Comparison of ENCODE assay signal across 23 mouse cellular contexts in the genomic region with DNA sequence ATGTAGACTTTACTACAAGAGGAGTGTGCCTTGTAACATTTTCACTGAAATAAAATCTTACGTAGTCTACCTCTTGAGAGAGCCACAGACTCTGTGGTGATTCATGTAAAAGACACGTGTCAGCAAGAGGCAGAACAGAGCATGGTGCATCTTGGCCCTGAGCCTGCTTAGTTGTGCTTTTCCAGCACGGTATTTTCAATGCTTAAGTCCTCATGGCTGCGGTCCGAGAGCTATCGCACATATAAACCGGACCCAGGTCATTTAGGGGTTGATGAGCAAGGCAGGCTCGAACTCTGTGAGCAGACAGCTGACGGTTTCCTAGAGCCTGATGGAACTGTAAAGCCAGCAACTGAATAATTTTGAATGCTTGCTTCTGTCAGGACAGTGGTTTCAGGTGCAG.
DNase-seq lines count a peak whose midpoint lies in the region; ATAC-seq lines count a peak whose summit lies in the region.
"Had no signal": no experiment of that assay in that cellular context is flagged by ENCODE, and none has a peak within 500 bp of the region (broad histone marks: within the 10 kb centered on the region; RNA-seq: fewer than 3 reads in every experiment).

No protein-coding gene starts in this region.

- H3K9me3 ChIP-seq in heart, embryonic 11.5 days (replicated peaks; ENCODE audit: control insufficient read depth, low read length): no peaks in the 10 kb centered on the region
- H3K9me3 ChIP-seq: embryonic facial prominence, embryonic 15.5 days; midbrain, embryonic 13.5 days; neural tube, embryonic 12.5 days had no signal

- no peak for DNase-seq in frontal cortex, adult 2 months (ENCODE audit: extremely low spot score in 1 of 2, low spot score in 1 of 2)
- peak; percentile 18 for DNase-seq in heart, postnatal 4 days
- peak; percentile 77 for DNase-seq in NIH3T3 (ENCODE audit: low read depth)
- DNase-seq in adrenal gland, postnatal 14 days: peak; percentile 59
- no peak for DNase-seq in spleen, postnatal 14 days (ENCODE audit: low spot score in 2 of 2)
- DNase-seq in thymus, postnatal 36 days: no peak
- DNase-seq: cerebellum, adult 9-11 months; heart, postnatal 10 days; kidney, adult 2 months; layer of hippocampus, adult 9-11 months; lung, embryonic 14.5 days; thymus, postnatal 14 days had no signal

- H3K4me1 ChIP-seq in heart, embryonic 11.5 days (ENCODE audit: control insufficient read depth, insufficient read depth, low read length): no peaks in the 10 kb centered on the region
- H3K4me1 ChIP-seq: embryonic facial prominence, embryonic 15.5 days; hindbrain, embryonic 12.5 days; midbrain, embryonic 13.5 days; neural tube, embryonic 12.5 days had no signal

- no peak overlapping the region for H3K4me3 ChIP-seq in heart, embryonic 11.5 days (ENCODE audit: low read depth, low read length)
- H3K4me3 ChIP-seq: embryonic facial prominence, embryonic 15.5 days; hindbrain, embryonic 12.5 days; left cerebral cortex, adult 2 months; midbrain, embryonic 13.5 days; neural tube, embryonic 12.5 days had no signal

- no peak overlapping the region for H3K27ac ChIP-seq in heart, embryonic 11.5 days (ENCODE audit: low read depth, low read length)
- H3K27ac ChIP-seq: embryonic facial prominence, embryonic 15.5 days; hindbrain, embryonic 12.5 days; kidney, postnatal 0 days; left cerebral cortex, adult 2 months; liver, embryonic 14.5 days; midbrain, embryonic 13.5 days; neural tube, embryonic 12.5 days had no signal

- 85% methylated on average over 9 of the region's 9 CpGs for WGBS in heart, embryonic 11.5 days (ENCODE audit: insufficient replicate concordance)

- H3K9ac ChIP-seq in heart, embryonic 11.5 days (ENCODE audit: low read depth, low read length): no peak overlapping the region
- H3K9ac ChIP-seq: embryonic facial prominence, embryonic 15.5 days; hindbrain, embryonic 12.5 days; liver, embryonic 14.5 days; lung, embryonic 14.5 days; midbrain, embryonic 13.5 days; neural tube, embryonic 12.5 days had no signal

- no peak overlapping the region for H3K4me2 ChIP-seq in heart, embryonic 11.5 days
- H3K4me2 ChIP-seq: embryonic facial prominence, embryonic 15.5 days; hindbrain, embryonic 12.5 days; lung, embryonic 14.5 days; midbrain, embryonic 13.5 days; neural tube, embryonic 12.5 days had no signal

- ATAC-seq in frontal cortex, adult (ENCODE audit: low TSS enrichment): peak; percentile 32; the same call in 1 of the 2 replicates
- ATAC-seq in heart, embryonic 11.5 days (replicated peaks; ENCODE audit: insufficient number of reproducible peaks, low FRiP score, low TSS enrichment): no peak
- ATAC-seq: activated CD4-positive, CD25-positive, alpha-beta regulatory T cell, adult 4 months; forebrain, embryonic 16.5 days; midbrain, embryonic 13.5 days had no signal

- H3K36me3 ChIP-seq in heart, embryonic 11.5 days (ENCODE audit: control insufficient read depth, insufficient read depth, low read length): peaks cover 9% of the 10 kb centered on the region

- H3K27me3 ChIP-seq in heart, embryonic 11.5 days (ENCODE audit: control insufficient read depth, insufficient read depth, low read length): no peaks in the 10 kb centered on the region
- H3K27me3 ChIP-seq: embryonic facial prominence, embryonic 15.5 days; hindbrain, embryonic 12.5 days; midbrain, embryonic 13.5 days; neural tube, embryonic 12.5 days had no signal

Comparison
In these comparisons a context has a peak if more than half of its experiments do, and no peak if none do; other contexts are left out.
1. DNase-seq: peak in heart, postnatal 4 days (single experiment), NIH3T3 (single experiment) and adrenal gland, postnatal 14 days (single experiment); none in frontal cortex, adult 2 months (0 of 2), spleen, postnatal 14 days (0 of 2) and thymus, postnatal 36 days (0 of 2).